Mouse (Mus musculus) frontal cortex, postnatal 10 days (tissue): Measurements from ENCODE around the gene Hamp2.
"Not testable (repeated sequence)": the region's sequence is repeated elsewhere in the genome, so short reads cannot be mapped to it uniquely, and the experiment has no call there.

Source experiments
- DNase-seq, 2 experiments: peaks; one replicate each; pipeline ENCODE4 v3.0.0; 2022; ENCODE audit warnings: low spot score in 2 of 2, mixed read lengths in 1 of 2

Gene Hamp2

GRCm38 (mm10) chr7:30953459-30953858 lies 29.0 kb upstream of the Hamp2 start:
- no peak for DNase-seq

- DNase-seq, result no peak
Observed at GRCm38 (mm10) chr7:30952441-30953265, 28.2 kb upstream of the Hamp2 start.

- DNase-seq, result not testable (repeated sequence)
Observed at GRCm38 (mm10) chr7:30949902-30950301, 25.4 kb upstream of the Hamp2 start.

- no peak for DNase-seq
Observed at GRCm38 (mm10) chr7:30945876-30946275, 21.4 kb upstream of the Hamp2 start.

GRCm38 (mm10) chr7:30945466-30945865 lies 21.0 kb upstream of the Hamp2 start:
- DNase-seq, result not testable (repeated sequence)

GRCm38 (mm10) chr7:30944706-30945105 lies 20.2 kb upstream of the Hamp2 start:
- not testable (repeated sequence) for DNase-seq

GRCm38 (mm10) chr7:30943909-30944635 lies 19.6 kb upstream of the Hamp2 start, which contains the start of gene Hamp:
Gene Hamp (minus strand): TSS chr7:30944032.
- no peak for DNase-seq

- not testable (repeated sequence) for DNase-seq
Observed at GRCm38 (mm10) chr7:30942365-30942764, 17.9 kb upstream of the Hamp2 start.

- DNase-seq, result not testable (repeated sequence)
Observed at GRCm38 (mm10) chr7:30940070-30940469, 15.6 kb upstream of the Hamp2 start.

GRCm38 (mm10) chr7:30935422-30936099 lies 11.1 kb upstream of the Hamp2 start:
- not testable (repeated sequence) for DNase-seq

- no peak for DNase-seq
Observed at GRCm38 (mm10) chr7:30924071-30924470, 410 bp downstream of the Hamp2 start.

- DNase-seq, result not testable (repeated sequence)
Observed at GRCm38 (mm10) chr7:30922490-30922889, 2.0 kb downstream of the Hamp2 start.

GRCm38 (mm10) chr7:30920217-30920616 lies 4.3 kb downstream of the Hamp2 start:
- DNase-seq, result no peak

GRCm38 (mm10) chr7:30917219-30917618 lies 7.3 kb downstream of the Hamp2 start:
- no peak for DNase-seq

- DNase-seq, result no peak
Observed at GRCm38 (mm10) chr7:30916713-30917112, 7.8 kb downstream of the Hamp2 start.

GRCm38 (mm10) chr7:30914732-30915131 lies 9.7 kb downstream of the Hamp2 start, which contains the start of gene Mag:
Gene Mag (minus strand): TSS chr7:30914873.
- DNase-seq, result no peak

GRCm38 (mm10) chr7:30909773-30910172 lies 14.7 kb downstream of the Hamp2 start:
- no peak for DNase-seq

GRCm38 (mm10) chr7:30908992-30909431 lies 15.5 kb downstream of the Hamp2 start:
- no peak for DNase-seq

- no peak for DNase-seq
Observed at GRCm38 (mm10) chr7:30908277-30908991, 16.0 kb downstream of the Hamp2 start.

GRCm38 (mm10) chr7:30904042-30904441 lies 20.4 kb downstream of the Hamp2 start:
- no peak for DNase-seq

GRCm38 (mm10) chr7:30895217-30895616 lies 29.3 kb downstream of the Hamp2 start:
- no peak for DNase-seq
